Mouse (Mus musculus) embryo, embryonic 9.5 days (tissue): ENCODE data around the gene Heg1.

Experiments used
- DNase-seq: peaks from one replicate; pipeline ENCODE4 v3.0.0-alpha.2; 2017; ENCODE audit errors: extremely low spot score

Gene Heg1

DNA sequence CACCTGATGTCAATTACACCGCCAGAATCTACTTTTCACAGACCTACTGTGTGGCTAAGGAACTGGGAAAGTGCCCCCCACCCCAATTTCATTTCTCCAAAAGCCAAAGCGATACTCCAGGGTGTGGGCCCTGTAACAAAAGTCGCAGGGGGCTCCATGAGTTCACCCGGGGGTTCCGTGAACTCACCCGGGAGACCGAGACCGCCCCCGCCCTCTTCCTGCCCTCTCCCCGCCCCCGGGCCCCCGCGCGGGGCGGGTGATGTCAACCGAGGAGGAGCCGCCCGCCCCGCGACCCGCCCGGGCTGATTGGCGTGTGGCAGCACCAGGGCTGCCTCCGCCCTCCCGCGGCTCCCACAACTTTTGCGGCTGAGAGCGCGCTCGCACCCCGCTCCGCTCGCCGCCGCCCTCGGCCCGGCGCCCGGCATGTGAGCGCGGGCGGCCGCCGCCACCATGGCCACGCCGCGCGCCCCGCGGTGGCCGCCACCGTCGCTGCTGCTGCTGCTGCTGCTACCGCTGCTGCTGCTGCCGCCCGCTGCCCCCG, at the start of gene Heg1:
Gene Heg1, plus strand, starts transcription at position 209 of the 541 bp plus-strand sequence.
- peak; percentile 78 for DNase-seq

DNA sequence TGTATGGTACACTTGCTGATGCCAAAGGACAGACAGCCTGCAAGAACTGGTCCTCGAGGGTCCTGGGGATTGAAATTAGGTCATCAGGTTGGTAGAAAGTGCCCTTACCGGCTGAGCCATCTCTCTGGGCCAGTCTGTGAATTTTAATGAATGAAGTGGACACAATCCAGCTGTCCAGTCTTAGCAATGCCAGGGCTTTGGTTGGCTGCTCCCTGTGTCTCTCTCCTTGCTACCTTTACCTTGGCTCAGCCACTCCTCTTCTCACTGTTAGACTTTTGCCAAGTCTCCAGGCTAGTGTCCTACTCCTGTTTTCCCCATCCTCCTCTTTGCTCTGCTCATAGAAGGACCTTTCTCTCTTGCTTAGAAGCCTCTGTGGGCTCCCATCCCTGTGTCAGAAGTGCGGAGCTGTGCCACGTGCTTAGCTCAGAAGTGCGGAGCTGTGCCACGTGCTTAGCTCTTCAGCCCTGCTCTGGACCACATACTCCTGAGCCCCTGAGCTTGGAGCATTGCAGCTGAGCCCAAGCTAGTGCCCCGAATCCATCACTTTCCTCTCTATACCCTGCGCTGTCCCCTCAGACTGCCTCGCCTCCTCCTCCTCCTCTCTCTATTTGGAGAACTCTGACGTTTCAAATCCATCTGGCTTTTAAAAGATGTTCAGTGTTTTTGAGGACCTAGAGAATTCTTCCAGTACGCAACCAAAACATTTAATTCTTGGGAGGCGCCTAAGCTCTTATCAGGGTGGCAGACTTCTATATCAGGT, 48.2 kb upstream of the Heg1 start:
- no peak for DNase-seq

DNA sequence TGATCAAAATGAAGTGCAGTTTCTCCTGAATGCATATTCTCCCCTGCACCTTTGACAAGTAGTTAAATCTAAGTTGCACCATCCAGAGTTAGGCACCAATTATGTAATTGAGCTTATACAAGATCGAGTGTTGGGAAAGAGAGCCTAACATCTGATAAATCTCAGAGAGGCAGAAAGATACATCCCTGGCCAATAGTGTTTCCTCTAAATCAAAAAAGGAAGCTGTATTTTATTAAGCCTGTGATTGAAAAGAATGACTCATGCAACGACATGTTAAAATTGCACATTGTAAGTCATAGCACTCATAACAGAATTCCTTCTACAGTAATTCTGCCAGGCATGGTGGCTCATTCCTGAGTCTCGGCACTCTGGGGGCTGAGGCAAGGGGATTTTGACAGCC, 42.4 kb upstream of the Heg1 start:
- no peak for DNase-seq

DNA sequence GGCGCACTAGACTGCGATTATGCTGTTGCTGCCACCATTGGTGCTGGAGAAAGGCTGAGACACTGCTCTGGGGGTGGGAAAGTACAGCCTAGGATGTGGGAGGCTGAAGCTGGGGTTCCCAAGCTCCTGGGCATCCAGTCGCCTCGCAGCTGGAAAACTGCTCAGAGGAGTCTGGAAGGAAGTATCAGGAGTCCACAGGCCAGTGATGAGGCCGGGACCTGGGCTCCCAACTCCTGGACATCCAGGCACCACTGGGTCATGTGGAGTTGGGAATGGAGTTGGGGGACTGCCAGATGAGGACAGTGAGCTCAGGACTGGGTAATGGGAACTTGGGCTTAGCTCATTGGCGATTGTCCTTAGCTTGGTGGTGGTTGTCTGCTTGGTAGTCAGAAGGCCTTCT, 31.1 kb upstream of the Heg1 start:
- no peak for DNase-seq

DNA sequence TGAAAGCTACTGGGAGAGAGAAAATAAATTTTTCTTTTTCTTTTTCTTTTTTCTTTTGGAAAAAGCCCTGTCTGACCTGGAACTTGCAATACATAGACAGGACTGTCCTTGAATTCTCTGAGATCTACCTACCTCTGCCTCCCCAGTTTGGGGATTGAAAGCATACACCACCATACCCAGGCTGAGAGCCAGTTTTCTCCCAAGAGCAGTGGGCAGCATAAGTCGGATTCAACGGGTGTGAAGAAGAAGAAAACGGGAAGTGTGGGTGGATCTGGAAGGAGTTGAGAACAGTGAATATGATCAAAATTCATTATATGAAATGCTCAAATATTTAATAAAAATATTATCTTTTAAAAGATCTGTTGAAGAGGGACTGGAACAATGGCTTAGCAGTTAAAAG, 28.7 kb upstream of the Heg1 start:
- DNase-seq, result no peak

DNA sequence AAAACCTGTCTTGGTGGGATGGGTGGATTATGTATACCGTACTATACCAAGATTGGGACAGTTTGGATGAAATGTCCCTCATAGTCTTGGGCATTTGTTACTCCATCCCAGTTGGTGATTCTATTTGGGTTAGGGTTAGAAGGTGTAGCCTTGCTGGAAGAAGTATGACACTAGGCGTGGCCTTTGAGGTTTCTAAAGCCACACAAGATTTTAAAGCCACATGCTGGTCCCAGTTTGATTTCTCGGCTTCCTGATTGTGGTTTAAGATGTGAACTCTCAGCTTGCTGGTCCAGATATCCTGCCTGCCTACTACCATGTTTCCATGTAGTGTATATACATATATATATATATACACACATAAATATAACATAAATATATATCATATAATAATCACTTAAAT, 27.0 kb upstream of the Heg1 start:
- DNase-seq, result no peak

DNA sequence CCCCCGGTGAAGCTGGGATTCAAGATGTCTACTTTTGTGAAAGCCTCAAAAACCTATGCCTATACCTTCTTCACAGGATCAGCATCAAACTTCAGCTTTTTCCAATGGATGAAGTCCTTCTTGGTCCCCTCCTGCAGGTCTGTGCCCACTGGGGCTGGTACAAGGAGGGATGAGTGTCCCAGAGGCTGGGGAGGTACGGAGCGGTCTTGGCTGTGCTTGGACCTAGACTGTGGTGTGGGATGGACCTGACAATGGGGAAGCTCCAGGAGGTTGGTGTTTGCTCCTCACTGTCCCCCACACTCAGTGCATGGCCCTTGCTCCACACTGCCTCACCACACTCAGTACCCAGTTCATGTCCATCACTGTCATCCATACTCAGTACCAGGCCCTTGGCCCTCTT, 26.0 kb upstream of the Heg1 start:
- DNase-seq, result no peak

DNA sequence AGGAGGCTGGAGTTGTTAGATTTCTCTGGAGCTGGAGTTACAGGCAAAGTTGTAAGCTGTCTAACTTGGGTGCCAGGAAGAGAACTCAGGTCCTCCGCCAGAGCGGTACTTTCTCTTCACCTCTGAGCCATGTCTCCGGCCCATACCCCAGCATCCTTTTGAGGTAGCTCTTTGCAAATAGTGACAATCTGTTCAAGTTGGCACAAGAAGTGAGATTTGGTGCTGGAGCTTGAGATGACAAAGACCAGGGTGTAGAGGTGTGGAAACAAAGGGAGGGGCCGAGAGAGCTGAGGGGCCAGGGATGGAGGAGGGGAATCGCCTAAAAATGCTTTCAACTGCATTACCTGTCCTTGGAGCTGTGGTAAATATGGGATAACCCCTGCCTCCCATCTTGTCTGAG, 24.6 kb upstream of the Heg1 start:
- DNase-seq, result no peak

DNA sequence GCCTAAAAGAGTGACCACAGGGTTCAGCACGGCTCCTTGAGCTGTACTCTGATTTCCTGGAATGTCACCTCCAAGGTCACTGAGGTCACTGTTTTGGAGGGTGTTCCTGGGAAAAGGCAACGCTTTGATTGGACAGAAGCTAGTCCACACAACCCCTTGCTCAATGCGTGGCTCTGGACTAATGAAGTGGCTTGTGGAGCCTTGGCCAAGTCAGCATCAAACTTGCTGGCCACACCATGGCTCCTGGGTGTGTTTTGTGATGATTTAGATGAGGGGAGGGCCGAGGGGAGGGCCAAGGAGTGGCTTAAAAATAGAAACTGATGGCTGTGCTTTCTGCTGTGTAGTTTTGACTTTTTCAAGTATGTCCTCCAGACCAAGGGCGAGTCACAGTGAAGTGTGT, 24.0 kb upstream of the Heg1 start:
- no peak for DNase-seq

DNA sequence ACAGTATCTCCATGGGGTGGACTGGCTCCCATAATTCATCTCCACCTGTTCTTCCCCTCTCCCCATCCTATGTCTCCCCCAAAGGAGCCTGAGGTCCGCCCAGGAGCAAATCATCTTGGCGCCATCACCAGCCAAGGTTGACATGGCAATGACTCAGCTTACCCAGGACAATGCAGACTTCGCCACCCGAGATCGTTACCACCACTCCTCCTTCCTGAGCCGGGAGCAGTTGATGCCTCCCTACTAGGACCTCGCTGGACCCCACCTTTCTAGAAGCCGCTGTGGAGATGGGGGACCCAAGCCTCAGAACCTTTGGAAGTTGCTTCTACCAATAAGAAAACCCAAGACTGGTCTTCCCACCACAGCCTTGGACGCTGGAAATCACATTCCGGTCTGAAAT, 21.3 kb upstream of the Heg1 start:
- no peak for DNase-seq

DNA sequence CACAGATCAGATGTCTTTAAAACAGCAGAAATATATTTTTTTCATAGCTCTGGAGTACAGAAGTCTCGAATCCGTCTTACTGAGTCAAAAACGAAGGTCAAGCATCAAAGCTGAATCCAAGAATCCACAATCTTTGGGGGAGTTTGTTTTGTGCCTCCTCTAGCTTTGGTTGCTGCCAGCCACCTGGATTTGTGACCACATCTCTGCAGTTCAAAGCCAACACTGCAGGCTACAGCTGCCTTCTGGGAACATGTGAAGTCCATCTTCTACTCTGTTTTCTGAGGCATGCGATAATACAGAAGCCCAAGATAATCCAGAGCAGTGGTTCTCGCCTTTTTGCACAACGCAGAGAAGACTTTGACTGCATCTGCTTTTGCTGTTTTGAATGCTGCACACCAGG, 17.9 kb upstream of the Heg1 start:
- DNase-seq, result no peak

DNA sequence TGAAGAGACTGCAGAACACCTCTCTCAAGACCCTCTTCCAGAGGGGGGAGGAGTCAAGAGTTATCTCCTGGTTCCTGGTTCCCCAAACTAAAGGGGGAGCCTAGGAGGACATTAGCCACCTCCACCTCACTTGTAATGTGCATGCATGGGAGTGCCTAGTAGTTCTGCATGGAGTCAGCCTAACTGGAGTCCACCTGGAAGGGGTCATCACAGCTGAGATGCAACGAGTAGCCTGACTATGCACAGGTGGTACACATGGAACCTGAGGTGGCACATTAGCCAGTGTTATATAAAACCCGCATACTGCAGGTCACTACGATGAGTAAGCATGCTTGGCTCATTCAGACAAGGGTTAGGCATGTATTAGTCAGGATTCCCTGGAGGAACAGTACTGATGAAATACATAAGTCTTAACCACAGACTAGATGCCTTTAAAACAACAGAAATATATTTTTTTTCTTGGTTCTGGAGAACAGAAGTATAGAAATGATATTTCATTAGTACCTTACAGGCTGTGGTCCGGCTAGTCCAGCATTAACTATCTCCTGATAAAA, 17.1 kb upstream of the Heg1 start:
- DNase-seq, result no peak

DNA sequence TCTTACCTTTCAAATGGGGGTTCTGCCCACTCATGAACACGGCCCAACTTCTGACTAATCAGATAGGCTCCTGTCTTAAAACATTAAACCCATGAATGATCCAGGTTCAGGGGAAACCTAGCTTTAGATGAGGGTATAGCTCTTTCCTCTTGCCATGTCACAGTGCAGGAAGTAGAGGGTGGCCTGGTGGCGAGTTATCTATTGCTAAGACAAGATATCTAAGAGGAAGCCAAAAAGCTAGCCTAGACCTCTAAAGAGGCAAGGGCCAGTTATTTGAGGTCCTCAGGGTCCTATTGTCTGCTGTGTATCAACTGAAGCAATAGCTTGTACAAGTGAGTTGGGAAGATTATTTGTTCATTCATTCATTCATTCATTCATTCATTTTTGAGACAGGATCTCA, 15.7 kb upstream of the Heg1 start:
- no peak for DNase-seq

DNA sequence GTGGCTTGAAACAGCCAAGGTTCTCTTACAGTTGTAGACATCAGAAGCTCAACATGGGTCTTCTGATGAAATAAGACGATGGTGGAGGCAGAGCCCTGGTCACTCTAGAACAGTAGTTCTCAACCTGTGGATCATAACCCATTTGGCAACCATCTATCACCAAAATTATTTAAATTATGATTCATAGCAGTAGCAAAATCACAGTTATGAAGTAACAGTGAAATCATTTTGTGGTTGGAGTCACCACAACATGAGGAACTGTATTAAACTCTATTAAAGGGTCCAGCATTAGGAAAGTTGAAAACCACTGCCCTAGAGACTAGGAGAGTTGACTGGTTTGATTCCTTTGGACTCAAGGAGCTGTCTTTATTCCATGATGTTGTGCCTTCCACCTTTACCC, 15.1 kb upstream of the Heg1 start:
- DNase-seq, result no peak

DNA sequence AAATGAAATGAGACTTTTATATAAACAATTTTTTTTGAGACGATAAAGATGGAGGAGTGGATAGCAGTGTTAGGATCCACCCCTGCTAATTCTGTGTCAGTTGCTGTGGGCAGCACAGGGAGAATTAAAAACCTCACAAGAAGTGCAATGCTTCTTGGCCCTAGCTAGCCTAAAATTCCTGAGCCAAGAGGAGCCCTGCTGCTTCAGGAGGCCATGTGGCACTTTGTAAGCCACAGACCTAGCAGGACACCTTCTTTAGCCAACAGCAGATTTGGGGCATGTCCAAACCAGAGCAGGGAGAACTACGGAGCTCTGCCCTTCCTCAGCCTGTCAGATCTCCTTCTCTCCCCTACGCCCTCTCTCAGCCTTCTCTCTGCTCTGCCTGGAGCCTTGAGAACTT, 13.8 kb upstream of the Heg1 start:
- DNase-seq, result no peak

DNA sequence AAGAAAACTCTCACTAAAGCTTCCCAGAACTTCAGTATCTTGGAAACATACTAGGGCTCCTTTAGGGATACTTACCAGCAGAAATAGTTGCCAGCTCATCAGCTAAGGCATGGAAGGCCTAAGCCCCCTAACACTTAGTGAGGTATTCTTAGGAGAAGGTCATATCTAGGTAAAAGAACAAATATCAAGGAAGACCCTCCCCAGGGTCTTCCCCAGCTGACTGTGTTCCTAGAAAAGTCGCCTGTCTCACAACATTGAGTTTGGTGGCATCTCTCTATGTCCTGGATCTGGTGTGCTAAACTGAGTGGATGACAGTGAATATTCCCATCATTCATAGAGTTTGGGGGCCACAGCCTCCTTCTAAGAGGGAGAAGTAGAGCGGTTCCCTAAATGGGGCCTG, 13.2 kb upstream of the Heg1 start:
- DNase-seq, result no peak

DNA sequence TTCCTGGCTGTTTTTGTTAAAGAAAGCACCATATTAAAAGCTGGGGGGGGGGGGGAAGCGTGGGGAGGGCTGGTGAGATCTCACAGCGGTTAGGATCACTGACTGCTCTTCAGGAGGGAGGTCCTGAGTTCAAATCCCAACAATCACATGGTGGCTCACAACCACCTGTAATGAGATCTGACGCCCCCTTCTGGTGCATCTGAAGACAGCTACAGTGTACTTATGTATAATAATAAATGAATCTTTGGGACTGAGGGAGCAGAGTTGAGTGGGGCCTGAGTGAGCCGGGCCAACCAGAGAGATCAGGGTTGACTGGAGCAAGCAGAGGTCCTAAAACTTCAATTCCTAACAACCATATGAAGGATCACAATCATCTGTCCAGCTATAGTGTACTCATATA, 12.0 kb upstream of the Heg1 start:
- no peak for DNase-seq

DNA sequence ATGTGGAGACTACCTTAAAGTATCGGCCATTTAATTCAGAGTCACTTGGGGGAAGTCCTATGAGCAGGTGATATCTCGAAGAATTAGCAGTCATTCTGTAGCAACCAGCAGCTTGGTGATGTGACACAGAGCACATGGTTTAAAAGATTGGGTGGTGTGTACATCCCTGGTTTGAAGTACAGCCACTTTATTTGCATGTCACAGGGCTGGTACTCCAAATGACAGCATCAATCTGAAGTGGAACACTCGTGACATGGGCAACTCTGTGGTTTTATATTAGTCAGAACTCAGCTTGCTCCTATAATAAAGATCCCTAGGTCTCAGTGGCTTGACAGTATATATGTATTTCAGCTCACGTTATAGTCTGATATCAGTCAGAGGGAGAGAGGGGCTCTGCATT, 11.5 kb upstream of the Heg1 start:
- DNase-seq, result no peak

DNA sequence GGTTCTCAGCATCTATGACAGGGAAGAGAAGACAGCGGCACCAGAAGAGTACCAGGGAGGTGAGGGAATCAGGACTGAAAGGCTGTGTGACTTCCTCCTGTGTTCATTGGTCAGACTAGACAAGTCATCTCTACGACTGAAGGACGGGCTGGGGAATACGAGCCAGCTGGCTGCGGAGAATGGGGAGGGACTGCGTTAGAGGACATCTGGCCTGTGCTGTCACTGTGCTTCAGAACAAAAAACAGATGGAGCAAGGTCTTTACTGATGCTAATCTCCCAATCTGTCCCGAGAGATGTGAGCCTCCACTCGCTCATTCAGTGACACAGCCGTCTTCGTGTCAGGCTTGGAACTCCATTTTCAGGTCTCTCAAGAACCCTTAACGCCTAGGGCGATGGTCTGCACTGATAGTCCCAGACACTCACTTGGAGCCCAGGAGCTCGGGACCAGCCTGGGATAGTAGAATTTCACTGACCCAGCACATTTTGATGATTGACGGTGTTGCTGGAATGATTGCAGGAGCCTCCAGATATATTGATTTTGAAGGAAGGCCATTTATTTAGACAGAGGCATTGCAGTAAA, 10.6 kb upstream of the Heg1 start:
- no peak for DNase-seq

DNA sequence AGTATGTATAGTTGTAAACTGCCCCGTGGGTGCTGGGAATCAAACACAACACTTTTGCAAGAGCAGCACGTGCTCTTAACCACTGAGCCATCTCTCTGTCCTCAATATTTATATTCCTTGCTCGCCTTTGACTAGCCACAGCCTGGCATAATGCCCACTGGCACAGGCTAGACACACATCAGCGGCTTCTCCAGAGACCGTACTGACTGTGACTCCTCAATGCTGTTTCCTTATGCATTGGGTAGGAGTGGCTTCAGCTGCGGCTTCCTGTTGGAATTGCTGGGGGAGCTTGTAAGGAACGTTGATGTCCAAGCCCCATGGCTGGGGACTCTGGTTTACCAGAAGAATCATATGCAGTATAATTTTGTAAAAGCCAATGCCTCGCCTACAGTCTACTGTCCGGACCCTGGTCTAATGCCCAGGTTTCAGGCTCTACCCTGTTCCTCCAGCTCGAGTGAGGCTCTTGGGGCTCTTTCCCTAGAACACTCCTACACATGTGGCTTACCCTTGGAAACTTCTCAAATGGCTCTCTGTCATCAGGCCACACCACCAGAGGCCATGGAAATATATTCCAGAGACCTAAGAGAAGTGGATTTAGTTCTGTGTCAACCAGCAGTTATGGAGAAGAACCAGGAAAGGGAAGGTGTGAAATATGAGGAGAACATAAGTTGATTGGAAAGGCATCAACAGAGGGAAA, 8.9 kb upstream of the Heg1 start:
- DNase-seq, result no peak

DNA sequence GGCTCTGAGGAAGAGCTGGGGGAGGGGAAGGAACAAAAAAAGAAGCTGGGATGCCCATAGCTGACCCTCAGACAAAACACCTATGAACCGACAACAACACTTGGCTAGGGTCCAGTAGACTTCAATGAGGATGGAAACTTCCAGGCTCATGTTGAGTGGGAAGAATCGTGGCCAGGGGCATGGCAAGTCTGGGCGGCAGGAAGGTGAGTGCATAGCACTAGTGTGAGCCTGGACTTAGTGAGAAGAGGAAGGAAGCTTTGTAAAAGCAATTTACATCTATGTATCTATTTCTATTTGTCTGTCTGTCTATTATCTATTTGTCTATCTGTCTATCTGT, 8.4 kb upstream of the Heg1 start:
- DNase-seq, result no peak

DNA sequence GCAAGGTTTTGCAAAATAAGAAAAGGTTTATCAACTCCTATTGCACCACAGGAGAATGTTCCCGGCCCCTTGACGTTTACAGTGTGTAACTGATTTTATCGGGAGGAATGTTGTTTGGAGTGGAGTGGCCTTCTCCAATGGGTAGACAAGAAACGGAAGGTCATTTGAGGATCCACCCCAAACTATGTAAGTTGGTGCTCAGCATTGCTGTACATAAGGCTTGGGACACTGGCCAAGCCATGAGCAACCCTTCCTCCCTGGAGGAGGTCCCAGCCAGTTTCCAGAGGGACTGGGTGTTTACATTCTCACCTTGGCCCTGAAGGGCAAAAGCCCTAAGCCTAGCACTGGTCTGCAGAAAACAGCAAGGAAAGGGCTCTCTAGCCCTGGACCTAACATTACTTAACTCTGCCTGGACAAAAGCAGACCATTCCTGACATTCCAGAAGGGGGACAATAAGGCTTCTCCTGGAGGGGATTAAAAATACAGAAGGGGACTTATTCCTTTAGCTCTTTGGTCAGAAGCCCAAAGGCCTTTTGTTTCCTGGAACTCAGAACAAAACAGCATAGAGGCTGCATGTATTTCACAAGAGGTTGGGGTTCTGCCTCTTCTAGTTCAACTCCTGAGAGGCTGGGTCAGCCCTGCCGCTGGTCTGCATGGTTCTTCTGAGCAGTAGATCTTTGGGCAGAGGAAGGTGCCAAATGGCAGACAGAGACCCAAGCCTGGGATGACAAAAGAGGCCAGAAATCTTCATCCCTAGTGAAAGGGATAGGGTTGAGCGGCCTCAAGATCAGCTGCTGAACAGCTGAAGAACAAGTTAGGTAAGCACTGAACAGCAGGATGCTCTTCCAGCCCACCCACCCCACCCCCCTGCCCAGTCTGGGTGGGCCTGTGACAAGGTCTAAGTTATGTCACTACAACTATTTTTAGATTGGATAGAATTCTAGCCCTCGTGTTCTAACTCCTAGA, 7.5 kb upstream of the Heg1 start:
- no peak for DNase-seq
